Mouse (Mus musculus): ENCODE results near the gene Olfr812.
"Not testable (repeated sequence)": the region's sequence is repeated elsewhere in the genome, so short reads cannot be mapped to it uniquely, and the experiment has no call there.

Gene Olfr812

DNA sequence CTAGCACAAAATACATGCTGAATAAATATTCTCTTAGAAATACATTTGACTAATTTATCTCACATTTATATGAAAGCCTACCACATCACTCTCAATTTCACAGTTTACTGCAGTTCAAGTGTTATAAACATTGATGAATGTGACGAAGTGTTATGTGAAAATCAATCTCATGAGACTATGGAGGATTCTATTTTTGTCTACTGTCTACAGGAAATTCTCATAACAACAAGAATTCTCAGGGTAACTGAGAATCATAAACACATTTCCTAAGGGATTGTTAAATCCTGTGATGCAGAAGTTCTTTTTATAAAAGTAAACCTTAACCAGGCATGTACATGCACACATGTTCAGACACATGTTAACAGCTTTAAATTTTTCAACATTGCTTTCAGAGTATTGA is at the start of gene Olfr812:
Olfr812 (minus strand) TSS at position 101 of the 400 bp plus-strand sequence.
- DNase-seq (ENCODE audit: low read depth, low spot score): no peak

DNA sequence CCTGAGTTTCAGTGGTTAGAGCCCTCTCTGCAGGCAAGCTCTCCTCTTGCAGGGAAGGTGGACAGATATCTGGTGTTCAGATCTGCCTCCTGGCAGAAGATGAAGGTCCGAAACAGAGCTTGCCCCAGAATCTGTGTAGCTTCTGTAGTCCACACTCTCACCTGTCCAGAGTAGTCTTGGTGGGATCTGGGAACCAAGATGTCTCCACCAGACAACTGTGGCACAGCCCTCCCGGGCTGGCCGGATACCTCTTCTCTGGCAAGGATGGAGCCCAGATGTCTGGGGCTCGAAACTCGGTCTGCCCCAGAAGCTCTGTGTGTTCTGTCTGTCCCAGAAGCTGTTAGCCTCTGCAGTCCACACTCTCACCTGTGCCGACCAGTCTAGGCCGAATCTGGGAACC is 40.0 kb upstream of the Olfr812 start:
- no peak for DNase-seq (ENCODE audit: low read depth, low spot score)

DNA sequence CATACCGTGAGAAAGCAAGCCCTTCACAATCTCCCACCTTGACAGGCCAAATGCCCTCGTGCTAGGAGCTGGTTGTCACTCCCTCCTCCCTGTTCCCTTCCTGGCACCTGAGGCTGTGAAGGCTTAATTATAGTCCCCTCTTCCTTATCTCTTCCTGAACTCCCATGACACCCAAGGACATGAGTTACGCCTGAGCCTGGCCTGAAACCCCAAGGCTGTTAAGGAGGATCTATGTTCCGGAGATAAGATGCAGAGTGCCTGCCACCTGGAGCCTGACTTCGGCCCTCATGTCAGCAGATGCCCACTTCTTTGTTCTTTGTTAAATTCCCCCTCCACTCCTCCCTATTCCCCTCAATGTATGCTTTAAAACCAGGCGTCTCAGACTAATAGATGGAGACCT is 39.6 kb upstream of the Olfr812 start:
- DNase-seq (ENCODE audit: low read depth, low spot score): not testable (repeated sequence)

- not testable (repeated sequence) for DNase-seq (ENCODE audit: low read depth, low spot score)
Observed at GRCm38 (mm10) chr10:129879751-129880150, 33.9 kb upstream of the Olfr812 start, which contains the start of gene Olfr814. TSS of gene Olfr814 (minus strand) at chr10:129879851.

- DNase-seq (ENCODE audit: low read depth, low spot score): no peak
Observed at GRCm38 (mm10) chr10:129855067-129855466, 9.2 kb upstream of the Olfr812 start, which contains the start of gene Olfr813. TSS of gene Olfr813 (plus strand) at chr10:129855367.

DNA sequence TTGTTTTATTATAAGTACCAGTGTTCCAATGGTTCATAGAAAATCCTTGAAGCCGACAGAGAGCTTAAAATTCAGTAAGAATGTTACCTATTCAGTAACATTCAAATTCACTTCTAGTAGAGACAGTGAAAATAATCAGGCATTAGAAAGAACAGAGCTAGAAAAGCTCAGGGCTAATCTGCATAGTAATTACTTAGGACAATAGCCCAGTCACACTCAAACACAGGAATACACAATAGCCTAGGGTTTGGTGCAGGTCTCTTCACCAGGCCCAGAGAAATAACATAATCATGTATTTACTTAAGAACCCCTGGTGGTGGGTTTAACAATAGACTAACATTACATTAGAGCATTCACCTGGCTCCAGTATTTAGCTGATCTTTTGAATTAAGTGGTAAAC is 1.4 kb upstream of the Olfr812 start:
- DNase-seq (ENCODE audit: low read depth, low spot score): no peak

- DNase-seq (ENCODE audit: low read depth, low spot score): no peak
Observed at GRCm38 (mm10) chr10:129804296-129804695, 41.6 kb downstream of the Olfr812 start, which contains the start of gene Olfr811. TSS of gene Olfr811 (minus strand) at chr10:129804396.

GRCm38 (mm10) chr10:129794817-129795216 is 51.1 kb downstream of the Olfr812 start, which contains the start of gene Olfr810:
TSS of gene Olfr810 (minus strand) at chr10:129794917.
- no peak for DNase-seq (ENCODE audit: low read depth, low spot score)

Measured in CD4-positive, CD25-positive, alpha-beta regulatory T cell, adult 2 months (primary cell).